Mouse (Mus musculus): Measurements from ENCODE around the gene Duxf3. TPM values are rescaled to one million over a fixed set of nuclear protein-coding genes. Genes with fewer than 3 reads are reported as not detected.

Duxf3 gene
- total and polyA plus RNA-seq, 2 experiments from 2014 or later = not detected

DNA sequence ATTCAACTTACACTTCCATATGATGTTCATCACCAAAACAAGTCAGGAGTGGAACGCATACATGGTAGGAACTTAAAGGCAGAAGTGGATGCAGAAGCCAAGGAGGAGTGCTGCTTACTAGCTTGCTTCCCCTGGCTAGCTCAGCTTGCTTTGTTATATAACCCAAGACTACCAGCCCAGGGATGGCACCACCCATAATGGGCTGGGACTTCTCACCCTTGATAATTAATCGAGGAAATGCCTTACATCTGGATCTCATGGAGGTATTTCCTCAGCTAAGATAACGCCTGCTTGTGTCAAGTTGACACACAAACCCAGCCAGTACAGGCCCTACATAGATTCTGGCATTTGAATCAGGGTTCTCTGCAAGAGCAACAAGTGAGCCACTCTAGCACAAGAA lies 15.1 kb downstream of the Duxf3 start:
- no peak overlapping the region for H3K4me2 ChIP-seq (ENCODE audit: low read depth, low read length)
- H3K9ac ChIP-seq (replicated peaks; ENCODE audit: low read length) = no peak overlapping the region
- no peaks in the 10 kb centered on the region for H3K27me3 ChIP-seq (ENCODE audit: insufficient read depth, low read length)
- H3K36me3 ChIP-seq (ENCODE audit: insufficient read depth, low read length) = no peaks in the 10 kb centered on the region
- no peak overlapping the region for H3K27ac ChIP-seq
- DNase-seq (ENCODE audit: low spot score) (no peak), ATAC-seq (no peak)
- no peak overlapping the region for H3K4me3 ChIP-seq (ENCODE audit: low read length)
- no peaks in the 10 kb centered on the region for H3K9me3 ChIP-seq (ENCODE audit: low read length)
- no peak for TF ChIP-seq CTCF (IDR thresholded peaks at IDR 0.05; ENCODE audit: low read depth)
- WGBS = 85% methylated on average over 3 of the region's 3 CpGs
- no peaks in the 10 kb centered on the region for H3K4me1 ChIP-seq (ENCODE audit: insufficient read depth, low read length)

DNA sequence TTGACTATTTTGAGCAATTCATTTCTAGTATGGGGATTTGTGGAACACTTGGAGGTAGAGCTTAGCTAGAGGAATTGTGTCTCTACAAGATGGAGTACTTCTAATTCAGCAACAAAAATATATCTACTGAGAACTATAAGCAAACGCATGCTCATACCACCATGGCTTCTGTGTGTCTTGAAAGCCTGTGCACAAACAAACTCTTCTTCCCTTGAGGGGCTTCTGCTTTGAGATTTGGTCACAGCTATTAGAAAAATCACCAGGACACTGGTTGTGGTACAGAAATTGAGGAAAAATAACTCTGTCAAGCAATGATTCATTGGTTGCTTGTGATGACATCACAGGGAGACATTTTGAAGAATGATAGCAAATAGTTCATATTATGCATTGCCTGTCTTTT lies 17.1 kb downstream of the Duxf3 start:
- no peak for DNase-seq (ENCODE audit: low spot score)
- Histone ChIP-seq H3K4me1 (ENCODE audit: insufficient read depth, low read length) (no peaks in the 10 kb centered on the region), H3K9ac (replicated peaks; ENCODE audit: low read length) (no peak overlapping the region), H3K27ac (no peak overlapping the region), H3K4me3 (ENCODE audit: low read length) (no peak overlapping the region), H3K9me3 (ENCODE audit: low read length) (no peaks in the 10 kb centered on the region), H3K27me3 (ENCODE audit: insufficient read depth, low read length) (no peaks in the 10 kb centered on the region), H3K36me3 (ENCODE audit: insufficient read depth, low read length) (no peaks in the 10 kb centered on the region), H3K4me2 (ENCODE audit: low read depth, low read length) (no peak overlapping the region)
- WGBS = 87% methylated on average over 1 of the region's 1 CpGs
- ATAC-seq = no peak
- no peak for TF ChIP-seq CTCF (IDR thresholded peaks at IDR 0.05; ENCODE audit: low read depth)

DNA sequence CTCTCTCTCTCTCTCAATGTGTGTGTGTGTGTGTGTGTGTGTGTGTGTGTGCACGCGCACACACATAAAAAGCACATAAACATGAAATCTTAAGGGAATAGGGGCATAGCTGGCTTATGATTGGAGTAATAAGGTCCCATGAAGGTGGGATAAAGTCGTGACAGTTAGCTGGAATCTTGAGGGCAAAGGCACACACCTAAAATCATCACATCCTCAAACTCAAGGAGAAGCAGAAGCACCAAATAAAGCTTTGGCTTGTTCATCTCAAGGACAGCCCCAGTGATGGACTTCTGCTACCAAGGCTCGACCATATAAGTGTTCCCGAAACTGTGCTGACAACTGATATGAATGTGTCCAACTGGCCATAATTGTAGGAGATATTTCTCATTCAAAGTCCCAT lies 17.5 kb downstream of the Duxf3 start:
- no peaks in the 10 kb centered on the region for H3K27me3 ChIP-seq (ENCODE audit: insufficient read depth, low read length)
- WGBS = 81% methylated on average over 5 of the region's 5 CpGs
- H3K4me2 ChIP-seq (ENCODE audit: low read depth, low read length) = no peak overlapping the region
- no peak for ATAC-seq
- H3K9me3 ChIP-seq (ENCODE audit: low read length) = no peaks in the 10 kb centered on the region
- H3K4me1 ChIP-seq (ENCODE audit: insufficient read depth, low read length) = no peaks in the 10 kb centered on the region
- no peak for DNase-seq (ENCODE audit: low spot score)
- no peak overlapping the region for H3K9ac ChIP-seq (replicated peaks; ENCODE audit: low read length)
- H3K4me3 ChIP-seq (ENCODE audit: low read length) = no peak overlapping the region
- no peaks in the 10 kb centered on the region for H3K36me3 ChIP-seq (ENCODE audit: insufficient read depth, low read length)
- no peak for TF ChIP-seq CTCF (IDR thresholded peaks at IDR 0.05; ENCODE audit: low read depth)
- no peak overlapping the region for H3K27ac ChIP-seq

DNA sequence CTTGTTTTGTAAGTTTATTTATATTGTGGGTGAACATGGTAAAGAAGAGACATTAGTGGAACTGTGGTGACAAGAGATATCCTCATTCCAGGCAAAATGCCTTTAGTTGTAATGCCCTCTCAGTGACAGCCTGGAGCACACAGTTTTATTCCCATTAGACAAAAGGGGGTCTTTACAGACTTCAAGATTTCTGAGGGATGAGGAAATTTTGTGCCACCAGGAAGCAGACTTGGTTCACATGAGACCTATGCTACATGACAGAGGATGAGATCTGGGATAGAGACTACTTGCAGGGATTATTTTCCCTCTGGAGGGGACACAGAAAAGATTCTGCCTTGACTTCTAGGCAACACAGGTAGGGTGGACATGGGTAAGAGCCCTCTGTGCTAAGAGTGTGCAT lies 18.0 kb downstream of the Duxf3 start:
- no peak for TF ChIP-seq CTCF (IDR thresholded peaks at IDR 0.05; ENCODE audit: low read depth)
- H3K9ac ChIP-seq (replicated peaks; ENCODE audit: low read length) = no peak overlapping the region

GRCm38 (mm10) chr10:58212230-58212629 lies 20.2 kb downstream of the Duxf3 start:
- no peak for DNase-seq (ENCODE audit: low spot score)
- ATAC-seq = no peak
- no peak for TF ChIP-seq CTCF (IDR thresholded peaks at IDR 0.05; ENCODE audit: low read depth)
- Histone ChIP-seq H3K27ac (no peak overlapping the region), H3K9ac (replicated peaks; ENCODE audit: low read length) (no peak overlapping the region), H3K4me1 (ENCODE audit: insufficient read depth, low read length) (no peaks in the 10 kb centered on the region), H3K27me3 (ENCODE audit: insufficient read depth, low read length) (no peaks in the 10 kb centered on the region), H3K4me3 (ENCODE audit: low read length) (no peak overlapping the region), H3K9me3 (ENCODE audit: low read length) (no peaks in the 10 kb centered on the region), H3K4me2 (ENCODE audit: low read depth, low read length) (no peak overlapping the region), H3K36me3 (ENCODE audit: insufficient read depth, low read length) (no peaks in the 10 kb centered on the region)
- 73% methylated on average over 7 of the region's 7 CpGs for WGBS

More for the DNA sequence above, 18.0 kb downstream of the Duxf3 start:
- Histone ChIP-seq H3K4me1 (ENCODE audit: insufficient read depth, low read length) (no peaks in the 10 kb centered on the region), H3K4me3 (ENCODE audit: low read length) (no peak overlapping the region), H3K27ac (no peak overlapping the region), H3K27me3 (ENCODE audit: insufficient read depth, low read length) (no peaks in the 10 kb centered on the region), H3K9me3 (ENCODE audit: low read length) (no peaks in the 10 kb centered on the region), H3K36me3 (ENCODE audit: insufficient read depth, low read length) (no peaks in the 10 kb centered on the region), H3K4me2 (ENCODE audit: low read depth, low read length) (no peak overlapping the region)
- no peak for DNase-seq (ENCODE audit: low spot score)
- ATAC-seq = no peak

DNA sequence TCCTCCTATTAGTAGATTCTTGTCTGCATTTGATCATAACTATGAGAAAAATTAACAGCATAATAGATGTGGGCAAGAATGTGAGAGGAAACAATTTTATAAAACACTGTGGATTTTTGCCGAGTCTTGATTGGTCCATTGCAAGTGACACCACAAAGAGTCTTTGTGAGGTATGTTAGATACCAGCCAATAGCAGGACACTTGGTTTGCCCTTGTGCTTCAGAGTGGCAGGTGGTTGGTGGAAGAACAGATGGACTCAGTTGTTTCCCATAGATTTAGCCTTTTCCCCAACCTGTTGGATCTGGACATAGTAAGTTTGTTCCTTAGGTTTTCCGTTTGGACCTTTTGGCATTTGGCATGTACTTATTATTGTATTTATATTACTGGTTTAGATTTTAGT lies 21.3 kb downstream of the Duxf3 start:
- H3K4me1 ChIP-seq (ENCODE audit: insufficient read depth, low read length) = no peaks in the 10 kb centered on the region
- no peak overlapping the region for H3K4me3 ChIP-seq (ENCODE audit: low read length)
- no peaks in the 10 kb centered on the region for H3K27me3 ChIP-seq (ENCODE audit: insufficient read depth, low read length)
- DNase-seq (ENCODE audit: low spot score) (no peak), ATAC-seq (no peak)
- H3K4me2 ChIP-seq (ENCODE audit: low read depth, low read length) = no peak overlapping the region
- no peak for TF ChIP-seq CTCF (IDR thresholded peaks at IDR 0.05; ENCODE audit: low read depth)
- H3K9ac ChIP-seq (replicated peaks; ENCODE audit: low read length) = no peak overlapping the region
- no peaks in the 10 kb centered on the region for H3K36me3 ChIP-seq (ENCODE audit: insufficient read depth, low read length)
- 87% methylated on average over 2 of the region's 2 CpGs for WGBS
- H3K9me3 ChIP-seq (ENCODE audit: low read length) = no peaks in the 10 kb centered on the region
- no peak overlapping the region for H3K27ac ChIP-seq

- Histone ChIP-seq H3K4me3 (ENCODE audit: low read length) (no peak overlapping the region), H3K27me3 (ENCODE audit: insufficient read depth, low read length) (no peaks in the 10 kb centered on the region), H3K9me3 (ENCODE audit: low read length) (peaks cover 3% of the 10 kb centered on the region; the same call in 1 of the 2 replicates), H3K36me3 (ENCODE audit: insufficient read depth, low read length) (no peaks in the 10 kb centered on the region), H3K9ac (replicated peaks; ENCODE audit: low read length) (no peak overlapping the region), H3K4me2 (ENCODE audit: low read depth, low read length) (no peak overlapping the region), H3K27ac (no peak overlapping the region), H3K4me1 (ENCODE audit: insufficient read depth, low read length) (no peaks in the 10 kb centered on the region)
- WGBS = 55% methylated on average over 1 of the region's 1 CpGs
- no peak for ATAC-seq
- DNase-seq (ENCODE audit: low spot score) = no peak
- TF ChIP-seq CTCF (IDR thresholded peaks at IDR 0.05; ENCODE audit: low read depth) = no peak
Measured at GRCm38 (mm10) chr10:58210514-58210913, 22.0 kb downstream of the Duxf3 start.
